Mouse (Mus musculus): ENCODE data around the gene Ankrd61.

- TF ChIP-seq POLR2A (IDR thresholded peaks at IDR 0.05; ENCODE audit: control insufficient read depth in 1 of 2, insufficient read depth in 1 of 2, low read depth in 1 of 2, low read length in 2 of 2, poor library complexity in 1 of 2) (no peak), USF2 (IDR thresholded peaks at IDR 0.05; ENCODE audit: borderline replicate concordance in 1 of 2, insufficient read depth in 1 of 2, low read depth in 1 of 2, low read length in 2 of 2) (no peak)
These were observed 30.4 kb upstream of the Ankrd61 start, which contains the start of gene Gm42421 for GRCm38 (mm10) chr5:143927875-143928274.

Measured in MEL (cell line).